Mouse (Mus musculus) thymus, adult 2 months (tissue): ENCODE measurements around the gene Nup98.

ENCODE experiments used
- CTCF ChIP-seq: fragments of 200-500 bp; IDR thresholded peaks from 2 replicates; pipeline ENCODE4 v1.5.1; 2012; ENCODE audit warnings: mild to moderate bottlenecking, control low read depth, low read length, moderate library complexity, borderline replicate concordance; ENCODE audit not compliant: control insufficient read depth, poor library complexity, insufficient read depth; ENCODE audit errors: extremely low read depth
- POLR2A ChIP-seq: fragments of 200-500 bp; IDR thresholded peaks from 2 replicates; pipeline ENCODE4 v1.6.1; 2012; ENCODE audit warnings: mild to moderate bottlenecking, low read length, control low read depth, moderate library complexity; ENCODE audit not compliant: control insufficient read depth, poor library complexity, insufficient read depth; ENCODE audit errors: extremely low read depth

DNA sequence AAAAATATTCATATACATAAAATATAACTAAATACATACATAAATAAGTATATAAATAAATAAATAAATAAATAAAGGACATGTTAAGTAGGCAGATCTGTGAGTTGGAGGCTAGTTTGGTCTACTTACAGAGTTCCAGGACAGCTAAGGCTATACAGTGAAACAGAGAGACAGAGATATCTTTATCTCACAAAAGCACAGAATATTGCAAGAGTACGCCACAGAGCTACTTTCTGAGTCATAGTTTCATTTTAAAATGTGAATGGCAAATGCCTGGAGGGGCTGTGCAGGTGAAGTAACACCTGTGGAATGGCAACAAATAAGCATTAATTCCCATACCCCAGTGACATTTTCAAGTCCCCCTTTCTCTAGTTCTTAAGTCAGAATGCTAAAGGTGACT lies 43.7 kb upstream of the Nup98 start:
- TF ChIP-seq POLR2A (no peak), CTCF (no peak)
